Mouse (Mus musculus): ENCODE results near the gene Ankrd37. TPM values are rescaled to one million over a fixed set of nuclear protein-coding genes. Genes with fewer than 3 reads are reported as not detected.

The Ankrd37 gene
- polyA plus RNA-seq, 1 experiment from 2014 or later: 9.8 TPM

DNA sequence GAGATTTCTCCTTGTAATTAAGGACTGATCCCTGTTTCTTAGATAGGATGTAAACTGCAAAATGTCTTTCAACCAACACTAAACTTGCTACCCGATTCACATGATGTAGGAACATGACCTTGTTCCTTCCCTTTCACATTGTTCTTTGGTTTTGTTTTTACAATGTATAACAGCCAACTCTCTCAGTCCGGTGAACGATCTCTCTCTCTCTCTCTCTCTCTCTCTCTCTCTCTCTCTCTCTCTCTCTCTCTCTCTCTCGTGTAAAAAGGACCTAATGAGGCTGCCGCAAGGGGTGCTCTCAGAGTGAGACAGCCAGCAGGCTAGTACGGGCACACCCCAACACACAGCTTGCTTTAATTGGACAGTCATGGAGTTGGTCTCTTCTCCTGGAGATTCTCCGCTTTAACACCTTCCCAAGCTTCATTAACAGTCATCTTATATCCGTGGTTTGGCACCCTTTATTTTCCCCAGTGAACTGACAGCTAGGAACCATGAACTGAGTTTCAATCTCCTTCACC is 31.5 kb downstream of the Ankrd37 start:
- H3K36me3 ChIP-seq: peaks cover 24% of the 10 kb centered on the region
- ATAC-seq (ENCODE audit: extremely low read depth, insufficient number of reproducible peaks, low FRiP score, low TSS enrichment): no peak

DNA sequence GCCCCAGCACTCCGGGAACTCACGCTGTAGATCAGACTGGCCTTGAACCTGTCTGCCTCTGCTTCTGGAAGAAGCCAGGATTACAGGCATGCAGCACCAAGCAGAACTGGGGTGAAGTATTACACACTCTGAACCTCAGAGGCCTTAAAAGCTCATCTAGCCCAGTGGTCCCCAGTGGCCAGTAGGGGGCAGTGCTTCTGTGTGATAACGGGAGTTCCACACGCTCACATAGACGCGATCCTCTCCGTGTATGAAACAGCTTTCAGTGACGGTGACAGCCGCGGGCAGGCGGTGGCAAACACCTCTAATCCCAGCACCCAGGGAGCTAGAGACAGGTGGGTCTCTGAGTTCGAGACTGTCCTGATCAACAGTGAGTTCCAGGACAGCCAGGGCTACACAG is 34.6 kb downstream of the Ankrd37 start:
- ATAC-seq (ENCODE audit: extremely low read depth, insufficient number of reproducible peaks, low FRiP score, low TSS enrichment): no peak
- Histone ChIP-seq H3K27ac (replicated peaks) (no peak overlapping the region), H3K9ac (no peak overlapping the region), H3K4me1 (peaks cover 9% of the 10 kb centered on the region), H3K27me3 (replicated peaks) (no peaks in the 10 kb centered on the region), H3K9me3 (peaks cover 5% of the 10 kb centered on the region; the same call in 1 of the 2 replicates), H3K4me3 (no peak overlapping the region), H3K36me3 (peaks cover 12% of the 10 kb centered on the region), H3K4me2 (no peak overlapping the region)
- 93% methylated on average over 12 of the region's 12 CpGs for whole genome bisulfite sequencing

More for the DNA sequence above, 31.5 kb downstream of the Ankrd37 start:
- H3K4me1 ChIP-seq: peaks cover 15% of the 10 kb centered on the region
- H3K9me3 ChIP-seq: peaks cover 8% of the 10 kb centered on the region; the same call in 1 of the 2 replicates
- peak overlapping the region; percentile 77 for H3K4me3 ChIP-seq
- H3K9ac ChIP-seq: peak overlapping the region; percentile 85
- H3K27me3 ChIP-seq (replicated peaks): no peaks in the 10 kb centered on the region
- H3K27ac ChIP-seq (replicated peaks): no peak overlapping the region
- peak overlapping the region; percentile 83 for H3K4me2 ChIP-seq
- 67% methylated on average over 8 of the region's 8 CpGs for WGBS

DNA sequence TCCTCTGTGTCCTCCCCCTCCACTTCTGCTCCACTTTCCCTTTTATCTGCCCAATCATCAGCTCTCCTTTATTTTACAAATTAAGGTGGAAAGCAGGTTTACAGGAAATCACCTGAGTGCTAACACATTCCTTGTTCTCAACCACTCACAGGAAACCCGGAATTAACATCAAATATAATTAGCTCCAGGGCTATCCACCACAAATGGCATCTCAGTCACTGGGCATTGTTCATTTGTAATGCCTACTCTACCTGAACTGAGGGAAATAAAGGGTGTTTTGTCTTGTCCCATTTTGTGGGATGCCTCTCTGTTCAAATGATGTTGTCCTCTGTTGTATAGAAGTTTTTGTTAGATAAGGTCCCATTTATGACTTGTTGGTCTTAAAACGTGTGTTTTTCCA is 54.9 kb downstream of the Ankrd37 start:
- ATAC-seq (ENCODE audit: extremely low read depth, insufficient number of reproducible peaks, low FRiP score, low TSS enrichment): no peak
- H3K4me3 ChIP-seq: no peak overlapping the region
- H3K9me3 ChIP-seq: no peaks in the 10 kb centered on the region
- H3K27ac ChIP-seq (replicated peaks): no peak overlapping the region
- 56% methylated on average over 2 of the region's 2 CpGs for WGBS
- H3K4me2 ChIP-seq: no peak overlapping the region
- H3K36me3 ChIP-seq: no peaks in the 10 kb centered on the region
- H3K4me1 ChIP-seq: no peaks in the 10 kb centered on the region
- no peak overlapping the region for H3K9ac ChIP-seq
- H3K27me3 ChIP-seq (replicated peaks): no peaks in the 10 kb centered on the region

Other genes with a start within 250 kb of the Ankrd37 start
- gene Pdlim3, start 120.2 kb downstream of the Ankrd37 start, polyA plus RNA-seq (2015; fragmentation: Nextera tagmentation; extraction: Ambion mirVana): 190 and 227 TPM in 2 replicates
- gene Ccdc110, start 71.1 kb downstream of the Ankrd37 start, polyA plus RNA-seq (2015; fragmentation: Nextera tagmentation; extraction: Ambion mirVana): not detected in 2 replicates
- gene 1700029J07Rik, start 30.5 kb downstream of the Ankrd37 start, polyA plus RNA-seq (2015; fragmentation: Nextera tagmentation; extraction: Ambion mirVana): 2.0 and 2.2 TPM in 2 replicates
- gene Ufsp2, start 30.2 kb downstream of the Ankrd37 start, polyA plus RNA-seq (2015; fragmentation: Nextera tagmentation; extraction: Ambion mirVana): 57.7 and 60.4 TPM in 2 replicates
- gene Lrp2bp, start 6.4 kb downstream of the Ankrd37 start, polyA plus RNA-seq (2015; fragmentation: Nextera tagmentation; extraction: Ambion mirVana): 0.69 and 1.2 TPM in 2 replicates
- 17.9 and 19.5 TPM in 2 replicates for gene Cfap97, start 146.1 kb upstream of the Ankrd37 start, polyA plus RNA-seq (2015; fragmentation: Nextera tagmentation; extraction: Ambion mirVana)
- 3.3 and 4.8 TPM in 2 replicates for gene Snx25, start 146.5 kb upstream of the Ankrd37 start, polyA plus RNA-seq (2015; fragmentation: Nextera tagmentation; extraction: Ambion mirVana)
- 1,621 and 1,814 TPM in 2 replicates for gene Slc25a4, start 205.6 kb upstream of the Ankrd37 start, polyA plus RNA-seq (2015; fragmentation: Nextera tagmentation; extraction: Ambion mirVana)

Data from heart, embryonic 13.5 days (tissue).